Mouse (Mus musculus) forebrain, embryonic 10.5 days (tissue): Measurements from ENCODE around the gene Babam2. TPM values are rescaled to one million over a fixed set of nuclear protein-coding genes. Genes with fewer than 3 reads are reported as not detected.
"Not testable (repeated sequence)": the region's sequence is repeated elsewhere in the genome, so short reads cannot be mapped to it uniquely, and the experiment has no call there.

Experiments
- DNase-seq: peaks from one replicate; pipeline ENCODE4 v3.0.0-alpha.2; 2017; ENCODE audit warnings: low spot score; ENCODE audit errors: extremely low spot score
- H3K27ac ChIP-seq: fragments of 300-500 bp; sonication (generic); 2 replicates; pipeline ENCODE4 v1.5.1; 2016; ENCODE audit warnings: mild to moderate bottlenecking
- H3K27me3 ChIP-seq: fragments of 300-500 bp; sonication (generic); 2 replicates; pipeline ENCODE4 v1.6.1; 2016; ENCODE audit warnings: mild to moderate bottlenecking; ENCODE audit not compliant: poor library complexity, severe bottlenecking
- H3K36me3 ChIP-seq: fragments of 300-500 bp; sonication (generic); replicated peaks from 2 replicates; pipeline ENCODE4 v1.6.1; 2016; ENCODE audit warnings: mild to moderate bottlenecking, moderate library complexity
- H3K4me1 ChIP-seq: fragments of 300-500 bp; sonication (generic); 2 replicates; pipeline ENCODE4 v1.6.1; 2016
- H3K4me3 ChIP-seq: fragments of 300-500 bp; sonication (generic); 2 replicates; pipeline ENCODE4 v1.5.1; 2016; ENCODE audit warnings: mild to moderate bottlenecking, moderate library complexity
- H3K9me3 ChIP-seq: fragments of 300-500 bp; sonication (generic); 2 replicates; pipeline ENCODE4 v1.6.1; 2016; ENCODE audit warnings: mild to moderate bottlenecking, moderate library complexity
- WGBS: fragments of 180-500 bp; shearing (Covaris S2); methylation state at CpG from one replicate; pipeline ENCODE4 v1.1.7; 2016; 5-methylcytosine and 5-hydroxymethylcytosine counted together
- polyA plus RNA-seq: library from polyadenylated mRNA; unstranded; fragments of >200 nt; fragmentation: Nextera tagmentation; extraction: Ambion mirVana; gene quantifications from 2 replicates; pipeline ENCODE4 v1.2.1, GENCODE M21; 2016

The Babam2 gene
- polyA plus RNA-seq, 1 experiment from 2014 or later: 51.7 TPM

DNA sequence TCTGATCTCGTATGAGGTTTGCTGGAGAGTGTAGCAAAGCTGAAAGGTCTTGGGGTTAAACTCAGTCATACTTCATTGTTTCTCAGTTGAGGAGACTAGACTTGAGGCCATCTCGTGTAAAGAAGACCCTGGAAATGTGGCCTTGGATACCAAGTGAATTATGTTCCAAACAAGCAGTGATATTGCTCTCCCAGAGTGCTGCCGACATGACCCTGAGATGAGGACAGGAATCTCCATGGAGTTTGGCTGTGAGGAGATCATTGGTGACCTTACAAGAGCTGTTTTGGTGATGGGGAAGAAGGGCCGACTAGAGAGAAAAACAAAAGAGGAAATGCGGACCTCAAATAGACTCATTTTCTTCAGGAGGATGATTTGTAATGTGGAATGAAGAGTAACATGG lies 130.4 kb downstream of the Babam2 start:
- Histone ChIP-seq H3K9me3 (no peaks in the 10 kb centered on the region), H3K27me3 (no peaks in the 10 kb centered on the region), H3K36me3 (no peaks in the 10 kb centered on the region), H3K4me3 (no peak overlapping the region), H3K27ac (no peak overlapping the region), H3K4me1 (no peaks in the 10 kb centered on the region)
- DNase-seq: no peak
- 90% methylated on average over 5 of the region's 5 CpGs for WGBS

GRCm38 (mm10) chr5:31828747-31829146 lies 131.3 kb downstream of the Babam2 start:
- Histone ChIP-seq H3K27ac (no peak overlapping the region), H3K27me3 (no peaks in the 10 kb centered on the region), H3K4me3 (no peak overlapping the region), H3K36me3 (no peaks in the 10 kb centered on the region), H3K4me1 (no peaks in the 10 kb centered on the region), H3K9me3 (no peaks in the 10 kb centered on the region; the same call in 1 of the 2 replicates)
- no peak for DNase-seq
- 96% methylated on average over 10 of the region's 10 CpGs for WGBS

- Histone ChIP-seq H3K36me3 (no peaks in the 10 kb centered on the region), H3K9me3 (peaks cover 6% of the 10 kb centered on the region; the same call in 1 of the 2 replicates), H3K4me1 (no peaks in the 10 kb centered on the region), H3K27me3 (no peaks in the 10 kb centered on the region), H3K4me3 (no peak overlapping the region), H3K27ac (no peak overlapping the region)
- DNase-seq: no peak
- 81% methylated on average over 1 of the region's 1 CpGs for WGBS
Observed at GRCm38 (mm10) chr5:31829588-31829987, 132.1 kb downstream of the Babam2 start.

DNA sequence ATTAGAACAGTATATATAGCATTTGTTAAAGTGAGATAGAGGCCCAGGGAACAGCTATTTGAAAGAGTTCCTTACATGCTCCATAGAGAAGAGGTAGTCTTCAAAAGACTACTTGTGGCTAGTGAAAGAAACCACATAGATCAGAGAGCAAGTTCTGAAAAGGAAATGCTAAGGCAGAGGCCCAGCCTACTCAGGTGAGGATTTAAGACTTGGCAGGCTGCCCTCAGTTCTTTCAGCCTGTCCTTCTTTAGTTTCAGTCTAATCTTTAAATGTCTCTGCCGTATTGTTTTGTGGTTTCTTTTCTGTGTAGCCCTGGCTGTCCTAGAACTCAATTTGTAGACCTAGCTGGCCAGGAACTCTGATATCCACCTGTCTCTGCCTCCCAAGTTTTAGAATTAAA lies 134.1 kb downstream of the Babam2 start:
- H3K27ac ChIP-seq: no peak overlapping the region
- H3K27me3 ChIP-seq: no peaks in the 10 kb centered on the region
- H3K4me1 ChIP-seq: no peaks in the 10 kb centered on the region
- 0 out of 2 replicates have a peak, but pooled peaks cover 2% of the 10 kb centered on the region for H3K36me3 ChIP-seq
- no peak for DNase-seq
- H3K4me3 ChIP-seq: no peak overlapping the region
- peaks cover 15% of the 10 kb centered on the region; the same call in 1 of the 2 replicates for H3K9me3 ChIP-seq
- 87% methylated on average over 1 of the region's 1 CpGs for WGBS

- H3K27me3 ChIP-seq: no peaks in the 10 kb centered on the region
- H3K27ac ChIP-seq: no peak overlapping the region
- no peak for DNase-seq
- peaks cover 15% of the 10 kb centered on the region; the same call in 1 of the 2 replicates for H3K9me3 ChIP-seq
- no peak overlapping the region for H3K4me3 ChIP-seq
- 86% methylated on average over 2 of the region's 2 CpGs for WGBS
- H3K4me1 ChIP-seq: no peaks in the 10 kb centered on the region
- H3K36me3 ChIP-seq: 0 out of 2 replicates have a peak, but pooled peaks cover 2% of the 10 kb centered on the region
Observed at GRCm38 (mm10) chr5:31835691-31836090, 138.2 kb downstream of the Babam2 start.

DNA sequence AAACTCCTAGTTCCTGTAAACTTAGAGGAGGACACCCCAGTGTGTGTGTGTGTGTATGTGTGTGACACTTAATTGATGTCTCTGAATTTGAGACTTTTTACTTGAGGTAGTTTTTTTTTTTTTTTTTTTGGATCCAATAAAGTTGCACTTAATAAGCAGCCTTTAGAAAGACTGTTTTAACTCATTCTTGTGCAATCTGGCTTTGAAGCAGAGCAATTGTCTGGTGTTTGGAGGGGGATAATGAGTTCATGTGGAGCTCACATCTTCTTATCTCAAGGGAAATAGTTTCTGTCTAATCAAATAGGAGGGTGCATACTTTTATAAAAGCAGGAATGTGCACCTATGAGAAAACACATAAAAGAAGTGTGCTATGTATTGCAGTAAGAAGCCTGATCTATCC lies 142.5 kb downstream of the Babam2 start:
- Histone ChIP-seq H3K27me3 (no peaks in the 10 kb centered on the region), H3K4me1 (no peaks in the 10 kb centered on the region), H3K36me3 (0 out of 2 replicates have a peak, but pooled peaks cover 1% of the 10 kb centered on the region), H3K4me3 (no peak overlapping the region), H3K9me3 (peaks cover 5% of the 10 kb centered on the region; the same call in 1 of the 2 replicates), H3K27ac (no peak overlapping the region)
- no peak for DNase-seq

DNA sequence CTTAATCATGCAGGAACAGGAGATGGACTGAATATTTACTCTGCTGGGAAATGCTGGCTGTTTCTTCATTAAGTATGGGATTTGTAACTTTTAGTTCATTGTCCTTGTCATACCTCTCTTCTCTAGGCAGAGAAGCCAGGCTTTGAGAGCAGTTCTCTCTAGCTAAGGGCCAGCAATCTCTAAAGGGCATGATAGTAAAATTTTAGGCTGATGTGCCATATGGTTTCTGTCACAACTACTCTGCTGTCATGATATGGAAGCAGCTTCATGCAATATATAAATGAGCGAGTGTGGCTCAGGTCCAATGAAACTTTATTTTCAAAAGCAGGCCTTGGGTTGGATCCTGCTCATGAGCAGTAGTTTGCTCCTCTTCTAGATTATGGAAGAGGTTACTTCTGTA lies 142.9 kb downstream of the Babam2 start:
- H3K27ac ChIP-seq: no peak overlapping the region
- 90% methylated on average over 1 of the region's 1 CpGs for WGBS
- no peak overlapping the region for H3K4me3 ChIP-seq
- H3K4me1 ChIP-seq: no peaks in the 10 kb centered on the region
- H3K36me3 ChIP-seq: no peaks in the 10 kb centered on the region
- DNase-seq: no peak
- no peaks in the 10 kb centered on the region for H3K27me3 ChIP-seq
- peaks cover under 1% of the 10 kb centered on the region; the same call in 1 of the 2 replicates for H3K9me3 ChIP-seq

DNA sequence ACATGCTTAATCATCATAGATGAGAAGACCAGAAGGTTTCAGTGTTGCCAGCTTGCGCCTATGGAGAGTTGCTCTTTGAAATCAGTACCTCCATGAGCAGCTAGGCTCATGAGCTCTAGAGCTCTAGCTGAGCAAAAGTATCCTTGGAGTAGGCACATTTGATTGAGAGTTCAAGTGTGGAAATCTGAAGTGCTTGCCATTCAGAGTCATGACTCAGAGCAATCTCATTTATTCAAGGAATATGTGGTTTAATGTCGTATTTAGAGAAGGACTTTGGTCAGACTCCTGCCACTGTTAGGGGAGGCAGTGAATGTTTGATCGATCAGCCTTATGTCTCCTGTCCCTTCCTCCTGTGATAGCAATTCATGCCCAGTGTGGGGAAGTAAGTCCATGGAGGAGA lies 147.4 kb downstream of the Babam2 start:
- no peak overlapping the region for H3K4me3 ChIP-seq
- 94% methylated on average over 3 of the region's 3 CpGs for WGBS

DNA sequence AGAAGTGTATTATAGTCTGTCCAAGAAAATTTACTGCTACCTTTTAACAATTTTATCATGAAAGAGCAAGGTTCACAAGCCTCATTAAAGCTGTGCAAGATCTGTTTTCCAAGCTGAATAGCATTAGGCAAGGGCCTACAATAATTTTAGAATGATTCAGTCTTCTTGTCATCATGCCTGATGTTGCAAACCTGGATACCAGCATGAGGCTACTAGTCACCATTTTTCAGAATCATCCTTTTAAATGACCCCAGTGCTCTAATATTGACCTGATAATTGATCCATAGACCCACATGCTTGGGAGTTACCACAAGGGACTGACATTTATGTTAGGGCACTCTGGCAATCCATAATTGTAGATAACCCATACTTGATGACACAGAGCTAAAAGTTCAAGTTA lies 149.5 kb downstream of the Babam2 start:
- Histone ChIP-seq H3K27me3 (no peaks in the 10 kb centered on the region), H3K4me3 (no peak overlapping the region), H3K27ac (no peak overlapping the region), H3K36me3 (no peaks in the 10 kb centered on the region), H3K4me1 (no peaks in the 10 kb centered on the region), H3K9me3 (no peaks in the 10 kb centered on the region)
- no peak for DNase-seq

More for the DNA sequence above, 147.4 kb downstream of the Babam2 start:
- Histone ChIP-seq H3K36me3 (no peaks in the 10 kb centered on the region), H3K9me3 (no peaks in the 10 kb centered on the region), H3K27ac (no peak overlapping the region), H3K27me3 (no peaks in the 10 kb centered on the region), H3K4me1 (no peaks in the 10 kb centered on the region)
- no peak for DNase-seq

DNA sequence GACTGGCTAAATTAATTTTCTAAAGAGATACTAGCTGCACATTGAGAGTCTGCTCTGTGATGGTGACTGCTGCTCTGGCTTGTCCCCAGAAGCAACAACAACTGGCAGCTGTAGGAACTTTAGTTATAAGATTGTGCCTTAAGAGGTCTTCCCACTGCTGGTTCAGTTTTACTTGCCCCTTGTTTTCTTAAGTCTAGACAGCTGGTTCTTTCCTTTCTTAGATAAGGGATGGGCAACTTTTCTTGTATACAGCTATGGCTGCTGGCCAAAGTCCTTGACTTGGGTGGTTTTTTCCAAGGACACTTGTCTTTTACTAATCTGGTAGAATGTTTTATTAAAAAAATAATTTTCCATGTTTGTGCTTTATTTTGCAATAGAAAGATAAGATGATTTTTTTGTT lies 151.5 kb downstream of the Babam2 start:
- Histone ChIP-seq H3K4me1 (no peaks in the 10 kb centered on the region), H3K9me3 (no peaks in the 10 kb centered on the region), H3K36me3 (no peaks in the 10 kb centered on the region), H3K4me3 (no peak overlapping the region), H3K27ac (no peak overlapping the region), H3K27me3 (no peaks in the 10 kb centered on the region)
- no peak for DNase-seq

DNA sequence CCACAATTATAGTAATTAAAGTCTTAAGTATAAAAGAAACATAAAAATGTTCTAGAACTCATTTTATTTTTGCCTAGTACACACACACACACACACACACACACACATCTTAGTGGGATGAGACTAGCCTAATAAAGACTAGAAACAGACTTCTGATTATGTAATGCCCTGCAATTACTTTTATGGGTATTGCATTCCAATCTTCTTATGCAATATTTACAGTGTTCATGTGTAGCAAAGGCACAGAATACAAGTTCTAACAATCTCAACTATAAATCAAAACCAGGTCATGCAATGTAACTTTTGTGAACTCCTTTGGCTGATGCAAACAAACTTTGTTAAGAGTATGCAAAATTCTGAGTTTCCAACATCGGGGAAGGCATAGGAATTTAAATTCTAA lies 155.3 kb downstream of the Babam2 start:
- Histone ChIP-seq H3K27ac (no peak overlapping the region), H3K4me3 (no peak overlapping the region), H3K9me3 (no peaks in the 10 kb centered on the region), H3K36me3 (no peaks in the 10 kb centered on the region), H3K4me1 (no peaks in the 10 kb centered on the region), H3K27me3 (no peaks in the 10 kb centered on the region)
- no peak for DNase-seq
- 95% methylated on average over 1 of the region's 1 CpGs for WGBS

GRCm38 (mm10) chr5:31853831-31854230 lies 156.3 kb downstream of the Babam2 start:
- no peaks in the 10 kb centered on the region for H3K36me3 ChIP-seq
- DNase-seq: no peak
- H3K4me1 ChIP-seq: no peaks in the 10 kb centered on the region
- 96% methylated on average over 1 of the region's 1 CpGs for WGBS
- H3K9me3 ChIP-seq: no peaks in the 10 kb centered on the region
- H3K27me3 ChIP-seq: no peaks in the 10 kb centered on the region
- no peak overlapping the region for H3K27ac ChIP-seq
- H3K4me3 ChIP-seq: no peak overlapping the region

GRCm38 (mm10) chr5:31858877-31859276 lies 161.4 kb downstream of the Babam2 start:
- not testable (repeated sequence) for H3K4me1 ChIP-seq, H3K36me3 ChIP-seq, H3K4me3 ChIP-seq, DNase-seq, H3K27me3 ChIP-seq, H3K27ac ChIP-seq, H3K9me3 ChIP-seq
- WGBS: 91% methylated on average over 10 of the region's 10 CpGs

- no peak overlapping the region for H3K4me3 ChIP-seq
- no peaks in the 10 kb centered on the region for H3K9me3 ChIP-seq
- no peaks in the 10 kb centered on the region for H3K4me1 ChIP-seq
- H3K27me3 ChIP-seq: no peaks in the 10 kb centered on the region
- H3K27ac ChIP-seq: no peak overlapping the region
- no peak for DNase-seq
- WGBS: 58% methylated on average over 1 of the region's 1 CpGs
- no peaks in the 10 kb centered on the region for H3K36me3 ChIP-seq
Observed at GRCm38 (mm10) chr5:31860426-31860825, 162.9 kb downstream of the Babam2 start.
